Mouse (Mus musculus): ENCODE results near the gene Popdc2. TPM values are rescaled to one million over a fixed set of nuclear protein-coding genes. Genes with fewer than 3 reads are reported as not detected.

Popdc2 gene
- total RNA-seq, 1 experiment from 2014 or later: 4.9 TPM

GRCm38 (mm10) chr16:38354185-38354913 lies 7.7 kb upstream of the Popdc2 start:
- no peak for DNase-seq

GRCm38 (mm10) chr16:38358256-38358812 lies 3.7 kb upstream of the Popdc2 start:
- no peak for DNase-seq

- DNase-seq: no peak
Observed at GRCm38 (mm10) chr16:38359241-38359640, 2.8 kb upstream of the Popdc2 start.

- no peak for DNase-seq
Observed at GRCm38 (mm10) chr16:38359857-38360256, 2.2 kb upstream of the Popdc2 start.

- DNase-seq: no peak
Observed at GRCm38 (mm10) chr16:38360317-38360716, 1.7 kb upstream of the Popdc2 start.

GRCm38 (mm10) chr16:38362493-38363255 lies 665 bp downstream of the Popdc2 start:
- DNase-seq: no peak

GRCm38 (mm10) chr16:38363256-38363595 lies 1.2 kb downstream of the Popdc2 start:
- DNase-seq: no peak

- no peak for DNase-seq
Observed at GRCm38 (mm10) chr16:38363657-38364056, 1.6 kb downstream of the Popdc2 start.

- DNase-seq: no peak
Observed at GRCm38 (mm10) chr16:38365390-38365789, 3.4 kb downstream of the Popdc2 start.

GRCm38 (mm10) chr16:38366231-38366630 lies 4.2 kb downstream of the Popdc2 start:
- no peak for DNase-seq

- DNase-seq: peak; percentile 38
Observed at GRCm38 (mm10) chr16:38368336-38368735, 6.3 kb downstream of the Popdc2 start.

- no peak for DNase-seq
Observed at GRCm38 (mm10) chr16:38369000-38369399, 7.0 kb downstream of the Popdc2 start.

- DNase-seq: no peak
Observed at GRCm38 (mm10) chr16:38369431-38369830, 7.4 kb downstream of the Popdc2 start.

- DNase-seq: no peak
Observed at GRCm38 (mm10) chr16:38369992-38370484, 8.0 kb downstream of the Popdc2 start.

GRCm38 (mm10) chr16:38370633-38371374 lies 8.8 kb downstream of the Popdc2 start:
- peak; percentile 58 for DNase-seq

- no peak for DNase-seq
Observed at GRCm38 (mm10) chr16:38371705-38372296, 9.8 kb downstream of the Popdc2 start.

GRCm38 (mm10) chr16:38372876-38373275 lies 10.9 kb downstream of the Popdc2 start:
- no peak for DNase-seq

- no peak for DNase-seq
Observed at GRCm38 (mm10) chr16:38373439-38373838, 11.4 kb downstream of the Popdc2 start.

- DNase-seq: no peak
Observed at GRCm38 (mm10) chr16:38373941-38374340, 11.9 kb downstream of the Popdc2 start.

- DNase-seq: no peak
Observed at GRCm38 (mm10) chr16:38374379-38375140, 12.6 kb downstream of the Popdc2 start.

GRCm38 (mm10) chr16:38375182-38375581 lies 13.2 kb downstream of the Popdc2 start:
- DNase-seq: no peak

Data from adrenal gland, postnatal 14 days (tissue).